Mouse (Mus musculus) intestine, postnatal 0 days (tissue): ENCODE results near the gene Snx18. TPM values are rescaled to one million over a fixed set of nuclear protein-coding genes. Genes with fewer than 3 reads are reported as not detected.

Experiments
- ATAC-seq: fragments of 200-750 bp; cut with Nextera tagmentation; 2 replicates; pipeline ENCODE4 v1.8.0; 2017; ENCODE audit warnings: mild to moderate bottlenecking, moderate TSS enrichment, moderate library complexity
- H3K27ac ChIP-seq: fragments of 300-500 bp; sonication (generic); 2 replicates; pipeline ENCODE4 v1.5.1; 2014; ENCODE audit warnings: mild to moderate bottlenecking, low read depth, low read length, moderate library complexity
- H3K27me3 ChIP-seq: fragments of 300-500 bp; sonication (generic); replicated peaks from 2 replicates; pipeline ENCODE4 v1.6.1; 2014; ENCODE audit warnings: low read length, mixed read lengths; ENCODE audit not compliant: control insufficient read depth, insufficient read depth
- H3K36me3 ChIP-seq: fragments of 300-500 bp; sonication (generic); 2 replicates; pipeline ENCODE4 v1.6.1; 2014; ENCODE audit warnings: mild to moderate bottlenecking, moderate library complexity; ENCODE audit not compliant: control insufficient read depth, insufficient read depth
- H3K4me1 ChIP-seq: fragments of 300-500 bp; sonication (generic); replicated peaks from 2 replicates; pipeline ENCODE4 v1.6.1; 2014; ENCODE audit warnings: antibody characterized with exemption, low read length, mixed read lengths; ENCODE audit not compliant: control insufficient read depth, insufficient read depth
- H3K4me2 ChIP-seq: fragments of 300-500 bp; sonication (generic); replicated peaks from 2 replicates; pipeline ENCODE4 v1.6.1; 2014; ENCODE audit warnings: low read depth, mild to moderate bottlenecking, moderate library complexity
- H3K4me3 ChIP-seq: fragments of 300-500 bp; sonication (generic); 2 replicates; pipeline ENCODE4 v1.5.1; 2014; ENCODE audit warnings: low read depth, low read length
- H3K9ac ChIP-seq: fragments of 300-500 bp; sonication (generic); 2 replicates; pipeline ENCODE4 v1.6.1; 2014; ENCODE audit warnings: mild to moderate bottlenecking, low read depth, low read length
- H3K9me3 ChIP-seq: fragments of 300-500 bp; sonication (generic); 2 replicates; pipeline ENCODE4 v1.6.1; 2016; ENCODE audit warnings: mixed run types; ENCODE audit not compliant: control insufficient read depth
- CTCF ChIP-seq: sonication (generic); IDR thresholded peaks from 2 replicates; pipeline ENCODE4 v1.5.1; 2016; ENCODE audit warnings: low read depth, mild to moderate bottlenecking, control low read depth, antibody characterized with exemption, moderate library complexity
- WGBS: fragments of 180-500 bp; shearing (Covaris S2); extraction: QIAGEN DNeasy Blood & Tissue Kit; methylation state at CpG from one replicate; pipeline ENCODE4 v1.1.7; 2014; 5-methylcytosine and 5-hydroxymethylcytosine counted together
- polyA plus RNA-seq: library from polyadenylated mRNA; unstranded; fragments of >200 nt; fragmentation: Nextera tagmentation; extraction: Ambion mirVana; gene quantifications from 2 replicates; pipeline ENCODE4 v1.2.1, GENCODE M21; 2015

Gene Snx18
- polyA plus RNA-seq: 13.2 and 13.7 TPM in 2 replicates

DNA sequence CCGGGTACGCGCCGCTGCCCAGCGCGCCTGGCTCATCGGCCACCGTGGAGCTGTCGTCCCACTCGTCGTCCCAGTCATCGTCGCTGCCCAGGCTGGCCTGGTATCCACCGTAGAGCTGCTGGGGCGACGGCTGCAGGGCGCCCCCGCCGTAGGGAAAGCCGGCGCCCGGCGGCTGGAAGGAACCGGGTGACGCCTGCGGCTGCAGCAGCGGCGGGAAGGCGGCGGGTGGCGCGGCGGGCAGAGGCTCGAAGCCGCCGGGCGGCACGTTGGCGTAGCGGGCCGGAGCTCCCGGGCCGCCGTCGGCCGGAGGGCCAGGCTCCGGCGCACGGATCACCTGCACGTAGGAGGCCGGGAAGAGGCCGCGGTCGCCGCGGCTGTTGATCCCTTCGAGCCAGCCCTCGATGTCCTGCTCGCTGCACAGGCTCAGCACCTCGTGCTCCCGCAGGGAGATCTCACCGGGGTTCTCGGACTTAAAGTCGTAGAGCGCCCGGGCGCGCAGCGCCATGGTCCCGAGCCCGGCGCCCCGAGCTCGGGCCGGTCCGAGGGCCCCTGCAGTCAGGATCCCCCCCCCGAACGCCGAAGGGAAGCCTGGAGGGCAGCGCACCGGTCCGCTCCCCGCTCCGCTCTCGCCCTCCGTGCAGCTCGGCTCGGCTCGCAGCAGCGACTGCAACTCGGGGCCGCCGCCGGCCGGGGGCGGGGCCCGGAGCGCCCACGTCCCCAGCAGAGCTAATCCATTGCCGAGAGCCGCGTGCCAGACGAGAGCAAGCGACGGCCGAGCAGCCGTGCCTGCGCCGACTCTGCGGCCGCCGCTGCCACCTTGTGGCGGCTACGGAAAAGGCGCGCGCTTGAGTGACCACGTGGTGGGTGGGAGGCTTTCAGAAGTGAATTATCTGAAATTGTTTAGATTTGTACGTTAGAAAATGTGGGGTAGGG lies at the start of gene Snx18:
Gene Snx18 (minus strand): TSS at position 674 of the 933 bp plus-strand sequence.
- TF ChIP-seq CTCF: peak; percentile 99
- no peaks in the 10 kb centered on the region for H3K27me3 ChIP-seq
- WGBS: under 1% methylated on average over 114 of the region's 119 CpGs
- ATAC-seq: peak; percentile 91
- peak within 1 kb of the TSS; percentile 85 for H3K9ac ChIP-seq
- no peaks in the 10 kb centered on the region for H3K9me3 ChIP-seq
- H3K36me3 ChIP-seq: no peaks in the 10 kb centered on the region
- H3K4me3 ChIP-seq: peak within 1 kb of the TSS; percentile 74
- H3K4me1 ChIP-seq: no peaks in the 10 kb centered on the region; the same call in none of the 2 replicates
- H3K27ac ChIP-seq: peak within 1 kb of the TSS; percentile 91
- peak within 1 kb of the TSS; percentile 75 for H3K4me2 ChIP-seq

DNA sequence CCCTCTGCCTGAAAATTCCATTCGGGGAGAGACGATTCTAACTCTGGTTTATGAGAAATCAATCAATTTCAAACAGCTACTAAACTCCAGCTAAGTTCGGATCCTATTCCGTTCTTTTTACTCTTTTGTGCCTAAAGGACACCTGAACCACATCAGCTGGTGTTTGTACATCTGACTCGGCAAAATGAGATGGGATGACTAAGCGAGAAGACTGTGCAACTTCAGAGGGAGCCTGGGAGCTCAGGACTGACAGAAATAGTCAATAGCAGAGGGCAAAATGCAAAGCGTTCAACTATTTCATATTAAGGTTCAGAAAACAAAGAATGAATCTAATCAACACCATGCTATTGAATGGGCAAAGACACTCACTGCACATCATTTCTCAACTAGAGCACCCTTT lies 45.5 kb upstream of the Snx18 start:
- Histone ChIP-seq H3K9ac (no peak overlapping the region), H3K36me3 (no peaks in the 10 kb centered on the region)
- WGBS: 78% methylated on average over 7 of the region's 7 CpGs

DNA sequence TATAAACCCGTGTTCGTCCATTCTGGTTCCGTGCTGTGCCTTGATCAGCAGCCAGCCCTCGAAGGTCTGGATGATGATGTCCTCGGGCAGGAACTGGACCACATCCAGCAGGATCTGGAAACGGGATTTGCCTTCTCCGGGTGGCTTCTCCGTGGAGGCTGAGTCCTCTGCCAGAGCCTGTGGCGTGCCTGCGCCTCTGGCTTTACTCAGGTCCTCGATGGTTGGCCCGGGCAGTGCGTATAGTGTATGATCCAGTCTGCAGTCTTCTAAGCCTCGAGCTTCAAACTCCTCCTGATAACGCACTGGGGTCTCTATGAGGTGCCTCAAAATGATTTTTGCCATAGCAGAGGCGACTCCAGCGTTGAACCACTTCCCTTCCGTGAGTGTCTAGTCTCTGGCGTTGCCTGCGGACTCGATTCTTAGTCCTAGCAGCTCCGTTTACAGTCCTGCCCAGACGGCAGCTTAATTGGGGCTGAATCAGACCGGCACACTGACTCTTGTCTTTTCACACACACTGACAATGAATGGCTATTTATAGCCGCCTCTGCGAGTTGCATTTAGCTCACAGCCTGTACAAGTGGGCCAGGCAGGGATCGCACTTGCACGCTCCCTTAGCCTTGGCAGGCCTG lies 44.9 kb upstream of the Snx18 start, which contains the start of gene Hspb3:
Gene Hspb3 (minus strand): TSS at position 526 of the 629 bp plus-strand sequence.
- no peak for TF ChIP-seq CTCF
- H3K4me1 ChIP-seq: no peaks in the 10 kb centered on the region
- no peak within 1 kb of the TSS for H3K9ac ChIP-seq
- H3K4me2 ChIP-seq: no peak within 1 kb of the TSS
- no peak for ATAC-seq
- H3K9me3 ChIP-seq: no peaks in the 10 kb centered on the region
- no peaks in the 10 kb centered on the region for H3K27me3 ChIP-seq
- no peak within 1 kb of the TSS for H3K4me3 ChIP-seq
- WGBS: 59% methylated on average over 28 of the region's 28 CpGs
- no peak within 1 kb of the TSS for H3K27ac ChIP-seq
- no peaks in the 10 kb centered on the region for H3K36me3 ChIP-seq

More for the DNA sequence above, 45.5 kb upstream of the Snx18 start:
- H3K27me3 ChIP-seq: no peaks in the 10 kb centered on the region
- no peak overlapping the region for H3K4me3 ChIP-seq
- H3K4me2 ChIP-seq: no peak overlapping the region
- no peaks in the 10 kb centered on the region for H3K9me3 ChIP-seq
- no peaks in the 10 kb centered on the region for H3K4me1 ChIP-seq
- TF ChIP-seq CTCF: no peak
- H3K27ac ChIP-seq: no peak overlapping the region
- no peak for ATAC-seq

DNA sequence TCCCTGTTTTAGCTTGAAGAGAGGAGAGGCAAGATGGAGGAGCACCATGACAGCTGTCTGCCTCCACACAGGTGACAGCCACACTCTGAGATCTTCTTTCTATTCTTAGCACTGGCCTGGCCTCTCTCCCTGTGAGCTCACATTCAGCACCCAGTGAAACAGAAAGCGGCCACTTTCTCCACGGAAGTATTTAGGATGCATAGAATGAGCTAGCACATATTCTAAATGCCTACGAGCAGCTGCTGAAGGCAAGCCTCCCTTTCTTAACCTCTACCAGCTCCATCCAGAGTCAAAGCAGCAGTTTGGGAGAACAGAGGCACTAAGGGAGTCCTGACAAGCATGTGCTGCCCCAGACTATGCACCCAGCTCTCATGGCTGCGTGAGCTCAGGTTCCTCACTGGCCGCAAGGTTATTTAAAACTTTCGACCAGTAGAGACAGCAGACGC lies 43.5 kb upstream of the Snx18 start:
- Histone ChIP-seq H3K4me2 (no peak overlapping the region), H3K4me3 (no peak overlapping the region), H3K9me3 (no peaks in the 10 kb centered on the region), H3K36me3 (no peaks in the 10 kb centered on the region), H3K9ac (no peak overlapping the region), H3K27me3 (no peaks in the 10 kb centered on the region), H3K4me1 (no peaks in the 10 kb centered on the region), H3K27ac (no peak overlapping the region)
- no peak for ATAC-seq
- TF ChIP-seq CTCF: no peak
- WGBS: 60% methylated on average over 7 of the region's 7 CpGs

DNA sequence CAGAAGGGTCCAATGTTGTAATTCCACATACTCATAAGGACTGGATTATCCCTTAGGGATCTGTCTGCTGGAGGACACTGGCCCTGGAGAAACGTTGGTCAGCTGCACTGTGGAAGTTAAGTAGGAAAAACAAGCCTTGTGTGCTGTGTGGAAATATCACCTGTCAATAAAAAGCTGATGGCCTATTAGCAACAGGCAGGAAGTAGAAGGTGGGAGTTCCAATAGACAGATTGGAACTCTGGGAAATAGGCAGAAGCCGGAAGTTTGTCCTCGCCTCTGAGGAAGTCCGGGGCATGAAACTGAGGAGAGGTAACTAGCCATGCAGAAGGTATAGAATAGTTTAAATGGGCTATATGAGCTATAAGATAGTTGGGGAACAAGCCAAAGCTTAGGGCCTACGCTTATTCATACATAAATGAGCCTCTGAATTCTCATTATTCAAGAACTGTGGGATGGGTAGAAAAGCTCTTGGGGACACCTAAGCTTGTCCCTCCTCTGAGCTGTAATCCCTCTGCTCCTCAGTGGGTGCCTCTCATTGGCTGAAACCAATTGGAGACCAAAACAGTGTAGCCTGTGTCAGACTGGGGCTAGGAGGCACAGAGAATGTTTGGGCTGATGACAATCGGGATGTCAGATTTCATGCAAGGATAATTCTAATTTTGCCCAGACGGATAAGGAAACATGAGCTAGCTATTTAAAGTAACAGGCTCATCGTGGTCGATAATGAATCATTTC lies 42.4 kb upstream of the Snx18 start:
- Histone ChIP-seq H3K4me3 (no peak overlapping the region), H3K27ac (no peak overlapping the region), H3K36me3 (no peaks in the 10 kb centered on the region), H3K27me3 (no peaks in the 10 kb centered on the region), H3K9ac (no peak overlapping the region), H3K4me1 (no peaks in the 10 kb centered on the region), H3K9me3 (no peaks in the 10 kb centered on the region), H3K4me2 (no peak overlapping the region)
- WGBS: 85% methylated on average over 9 of the region's 9 CpGs
- no peak for TF ChIP-seq CTCF
- ATAC-seq: no peak

DNA sequence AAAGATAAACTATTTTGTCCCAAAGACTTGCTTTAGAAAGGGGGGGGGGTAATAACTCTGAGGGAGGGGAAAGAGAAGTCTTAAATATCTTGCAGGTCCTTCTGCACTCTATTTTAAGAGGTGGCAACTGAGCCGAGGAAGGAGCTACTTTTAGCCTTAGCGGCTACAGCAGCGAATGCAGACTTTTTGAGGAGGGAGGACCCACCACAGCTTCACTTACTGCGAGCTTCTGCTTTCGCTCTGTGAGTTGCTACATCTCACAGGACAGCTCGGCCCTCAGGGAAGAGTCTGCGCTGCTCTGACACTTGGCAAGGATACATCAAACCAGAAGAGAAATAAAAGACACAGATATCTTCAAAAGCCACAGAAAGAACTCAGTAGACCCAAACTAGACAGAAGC lies 38.8 kb upstream of the Snx18 start:
- Histone ChIP-seq H3K4me2 (no peak overlapping the region), H3K9ac (no peak overlapping the region), H3K9me3 (no peaks in the 10 kb centered on the region), H3K4me1 (no peaks in the 10 kb centered on the region), H3K27ac (no peak overlapping the region), H3K36me3 (no peaks in the 10 kb centered on the region), H3K27me3 (no peaks in the 10 kb centered on the region), H3K4me3 (no peak overlapping the region)
- no peak for TF ChIP-seq CTCF
- 77% methylated on average over 7 of the region's 7 CpGs for WGBS
- ATAC-seq: no peak
